Mouse (Mus musculus) liver, postnatal 0 days (tissue): ENCODE measurements around the gene Zfp423.

Source experiments
- CTCF ChIP-seq: sonication (generic); IDR thresholded peaks from 2 replicates; pipeline ENCODE4 v1.5.1; 2016; ENCODE audit warnings: antibody characterized with exemption, low read depth
- EP300 ChIP-seq: IDR thresholded peaks from 2 replicates; pipeline ENCODE4 v1.6.1; 2016; ENCODE audit warnings: antibody characterized with exemption, low read depth, mild to moderate bottlenecking

DNA sequence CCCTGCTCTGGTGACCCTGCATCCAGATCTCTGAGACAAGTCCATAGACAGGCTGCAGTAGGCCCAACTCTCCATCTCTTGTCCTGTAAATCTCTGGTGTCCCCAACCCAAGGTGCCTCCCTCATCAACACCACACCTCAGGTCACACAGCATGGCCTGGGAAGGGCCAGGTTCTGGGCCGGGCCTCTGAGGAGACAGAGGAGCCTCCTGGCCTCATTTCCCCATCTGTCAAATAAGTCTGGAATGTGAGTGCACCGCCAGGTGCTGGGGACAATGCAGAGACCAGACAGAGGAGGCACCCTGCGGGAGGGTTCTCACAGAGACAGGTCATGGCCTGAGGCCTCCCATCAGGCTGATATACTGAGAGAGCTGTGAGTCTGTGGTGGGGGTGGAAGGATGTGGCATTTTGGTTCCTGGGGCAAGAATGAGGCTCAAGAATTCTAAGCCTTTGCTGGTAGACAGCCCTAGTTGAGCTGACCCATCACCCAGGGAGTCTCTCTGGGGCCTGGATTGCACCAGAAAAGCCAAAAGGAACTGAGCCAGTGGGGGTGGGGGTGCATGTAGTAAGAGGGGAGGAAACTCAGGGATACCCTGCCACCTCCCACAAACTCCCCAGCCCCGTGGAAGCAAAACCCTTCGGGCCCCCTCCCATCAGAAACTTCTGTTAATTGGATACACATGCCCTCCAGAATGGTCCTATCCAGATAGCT is 15.0 kb downstream of the Zfp423 start:
- TF ChIP-seq CTCF (no peak), EP300 (no peak)
